9 mouse cellular contexts compared by ENCODE assay signal in the genomic region with DNA sequence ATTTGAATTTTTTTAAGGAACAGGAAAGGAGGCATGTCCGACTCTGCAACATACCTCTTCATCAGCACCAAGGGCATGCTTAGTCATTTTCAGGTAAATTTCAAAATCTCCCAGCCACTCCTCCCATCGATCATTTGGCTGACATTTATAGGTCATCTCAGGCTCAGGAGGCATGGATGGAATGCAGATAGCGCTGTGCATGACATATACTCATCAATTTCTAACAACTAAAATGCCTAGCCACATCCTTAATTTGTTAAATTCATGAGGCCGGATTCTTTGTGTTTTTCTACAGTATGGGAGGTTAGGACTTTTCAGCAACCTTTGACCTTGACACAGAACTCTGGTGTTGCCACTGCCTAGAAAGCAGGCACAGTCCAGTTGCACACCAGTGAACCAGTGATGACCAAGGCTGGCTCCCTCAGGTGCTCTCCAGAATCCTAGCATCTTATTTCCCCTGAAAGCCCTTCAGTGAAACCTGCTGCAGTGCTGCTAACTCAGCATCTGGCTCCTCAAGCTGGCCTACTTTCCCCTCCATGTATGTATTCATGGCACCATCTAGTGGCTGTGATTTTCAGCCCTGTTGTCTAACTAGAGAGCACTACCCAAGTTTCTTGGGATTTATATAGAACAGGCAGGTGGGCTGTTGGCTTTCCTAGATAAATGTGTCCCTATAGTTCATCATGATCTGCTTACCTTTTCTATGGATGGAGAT. TPM values are rescaled to one million over a fixed set of nuclear protein-coding genes. Genes with fewer than 3 reads are reported as not detected.
DNase-seq lines count a peak whose midpoint lies in the region; ATAC-seq and TF ChIP-seq lines count a peak whose summit lies in the region.
"Had no signal": no experiment of that assay in that cellular context is flagged by ENCODE, and none has a peak within 500 bp of the region (broad histone marks: within the 10 kb centered on the region; RNA-seq: fewer than 3 reads in every experiment).

No protein-coding gene starts in this region.

- no peak overlapping the region for H3K9ac ChIP-seq in liver, embryonic 14.5 days (replicated peaks)
- no peak overlapping the region for H3K9ac ChIP-seq in liver, embryonic 12.5 days
- no peak overlapping the region for H3K9ac ChIP-seq in forebrain, embryonic 13.5 days
- no peak overlapping the region for H3K9ac ChIP-seq in kidney, embryonic 14.5 days (ENCODE audit: low read depth, low read length)
- H3K9ac ChIP-seq in limb, embryonic 14.5 days (ENCODE audit: low read depth, low read length, severe bottlenecking), result no peak overlapping the region

- no peak for TF ChIP-seq POLR2A in brain, embryonic 14.5 days (IDR thresholded peaks at IDR 0.05; ENCODE audit: borderline replicate concordance, extremely low read depth, insufficient read depth, insufficient read length, poor library complexity, severe bottlenecking)
- no peak for TF ChIP-seq POLR2A in limb, embryonic 14.5 days (IDR thresholded peaks at IDR 0.05; ENCODE audit: borderline replicate concordance, extremely low read depth, insufficient read depth, insufficient read length)

- no peak for TF ChIP-seq EP300 in liver, embryonic 14.5 days (IDR thresholded peaks at IDR 0.05; ENCODE audit: low read depth)

- ATAC-seq in liver, embryonic 14.5 days (ENCODE audit: insufficient read depth), result no peak
- ATAC-seq in liver, embryonic 12.5 days, result no peak
- ATAC-seq in forebrain, embryonic 13.5 days, result peak; percentile 95
- 0 out of 2 replicates have a peak, but pooled peaks have one; percentile 39 for ATAC-seq in kidney, embryonic 14.5 days (ENCODE audit: low FRiP score, low TSS enrichment)
- no peak for ATAC-seq in limb, embryonic 14.5 days (ENCODE audit: low FRiP score, low read depth)

- DNase-seq in liver, embryonic 14.5 days (ENCODE audit: low read depth in 3 of 3, low spot score in 3 of 3), result no peak
- DNase-seq in brain, embryonic 14.5 days (ENCODE audit: low read depth), result peak; percentile 92
- peak; percentile 67 for DNase-seq in limb, embryonic 14.5 days (ENCODE audit: low spot score)
- peak; percentile 41 to 72 for DNase-seq in right cerebral cortex, postnatal 36 days (ENCODE audit: low spot score in 2 of 2)
- DNase-seq in thymus, adult 18-20 months, result no peak

- H3K4me2 ChIP-seq in liver, embryonic 14.5 days (ENCODE audit: low read depth), result no peak overlapping the region
- H3K4me2 ChIP-seq in liver, embryonic 12.5 days, result no peak overlapping the region
- no peak overlapping the region for H3K4me2 ChIP-seq in forebrain, embryonic 13.5 days
- no peak overlapping the region for H3K4me2 ChIP-seq in kidney, embryonic 14.5 days (replicated peaks; ENCODE audit: low read depth, low read length)
- no peak overlapping the region for H3K4me2 ChIP-seq in limb, embryonic 14.5 days (replicated peaks; ENCODE audit: low read depth, low read length, severe bottlenecking)

- H3K27ac ChIP-seq in liver, embryonic 14.5 days, result no peak overlapping the region
- no peak overlapping the region for H3K27ac ChIP-seq in liver, embryonic 12.5 days
- H3K27ac ChIP-seq in forebrain, embryonic 13.5 days, result no peak overlapping the region
- no peak overlapping the region for H3K27ac ChIP-seq in kidney, embryonic 14.5 days (ENCODE audit: low read depth, low read length)
- no peak overlapping the region for H3K27ac ChIP-seq in limb, embryonic 14.5 days (replicated peaks; ENCODE audit: low read depth, low read length)

- no peaks in the 10 kb centered on the region for H3K9me3 ChIP-seq in liver, embryonic 14.5 days (ENCODE audit: control insufficient read depth, low read length)
- H3K9me3 ChIP-seq in liver, embryonic 12.5 days (replicated peaks), result no peaks in the 10 kb centered on the region
- no peaks in the 10 kb centered on the region for H3K9me3 ChIP-seq in forebrain, embryonic 13.5 days (replicated peaks)
- H3K9me3 ChIP-seq in kidney, embryonic 14.5 days (ENCODE audit: control insufficient read depth, low read length), result no peaks in the 10 kb centered on the region
- H3K9me3 ChIP-seq in limb, embryonic 14.5 days (ENCODE audit: control insufficient read depth, low read length), result no peaks in the 10 kb centered on the region

- no peaks in the 10 kb centered on the region for H3K27me3 ChIP-seq in liver, embryonic 14.5 days (ENCODE audit: control insufficient read depth, insufficient read depth, low read length)
- H3K27me3 ChIP-seq in liver, embryonic 12.5 days (replicated peaks), result no peaks in the 10 kb centered on the region
- H3K27me3 ChIP-seq in forebrain, embryonic 13.5 days, result no peaks in the 10 kb centered on the region
- H3K27me3 ChIP-seq in kidney, embryonic 14.5 days (ENCODE audit: control insufficient read depth, insufficient read depth, low read length), result no peaks in the 10 kb centered on the region
- H3K27me3 ChIP-seq in limb, embryonic 14.5 days (ENCODE audit: control insufficient read depth, insufficient read depth, low read length), result no peaks in the 10 kb centered on the region

- WGBS in liver, embryonic 14.5 days (ENCODE audit: insufficient replicate concordance), result 54% methylated on average over 4 of the region's 4 CpGs
- 52% methylated on average over 4 of the region's 4 CpGs for WGBS in liver, embryonic 12.5 days (ENCODE audit: insufficient replicate concordance)
- WGBS in forebrain, embryonic 13.5 days, result 81% methylated on average over 4 of the region's 4 CpGs
- WGBS in kidney, embryonic 14.5 days, result 79% methylated on average over 4 of the region's 4 CpGs
- WGBS in limb, embryonic 14.5 days, result 68% methylated on average over 4 of the region's 4 CpGs

- H3K36me3 ChIP-seq in liver, embryonic 14.5 days (replicated peaks; ENCODE audit: control insufficient read depth, insufficient read depth, low read depth), result no peaks in the 10 kb centered on the region
- no peaks in the 10 kb centered on the region for H3K36me3 ChIP-seq in liver, embryonic 12.5 days
- no peaks in the 10 kb centered on the region for H3K36me3 ChIP-seq in forebrain, embryonic 13.5 days (ENCODE audit: poor library complexity, severe bottlenecking)
- no peaks in the 10 kb centered on the region for H3K36me3 ChIP-seq in kidney, embryonic 14.5 days (ENCODE audit: control insufficient read depth, insufficient read depth, low read length)
- H3K36me3 ChIP-seq in limb, embryonic 14.5 days (ENCODE audit: control insufficient read depth, insufficient read depth, low read length), result no peaks in the 10 kb centered on the region

- H3K4me3 ChIP-seq in liver, embryonic 14.5 days (ENCODE audit: insufficient read depth in 1 of 2, low read depth in 2 of 2, low read length in 2 of 2), result no peak overlapping the region
- no peak overlapping the region for H3K4me3 ChIP-seq in liver, embryonic 12.5 days
- H3K4me3 ChIP-seq in forebrain, embryonic 13.5 days, result no peak overlapping the region
- H3K4me3 ChIP-seq in kidney, embryonic 14.5 days (ENCODE audit: low read length), result no peak overlapping the region
- H3K4me3 ChIP-seq in limb, embryonic 14.5 days (replicated peaks; ENCODE audit: low read length), result no peak overlapping the region

- no peaks in the 10 kb centered on the region for H3K4me1 ChIP-seq in liver, embryonic 14.5 days (replicated peaks; ENCODE audit: control insufficient read depth in 2 of 2, insufficient read depth in 2 of 2, low read length in 1 of 2)
- no peaks in the 10 kb centered on the region for H3K4me1 ChIP-seq in liver, embryonic 12.5 days
- no peaks in the 10 kb centered on the region for H3K4me1 ChIP-seq in forebrain, embryonic 13.5 days
- no peaks in the 10 kb centered on the region for H3K4me1 ChIP-seq in kidney, embryonic 14.5 days (ENCODE audit: control insufficient read depth, insufficient read depth, low read length)
- no peaks in the 10 kb centered on the region for H3K4me1 ChIP-seq in limb, embryonic 14.5 days (ENCODE audit: control insufficient read depth, insufficient read depth, low read length)

- 0 out of 2 replicates have a peak, but pooled peaks have one; percentile 4 for TF ChIP-seq CTCF in liver, embryonic 14.5 days (IDR thresholded peaks at IDR 0.05; ENCODE audit: low read depth)
- TF ChIP-seq CTCF in brain, embryonic 14.5 days (IDR thresholded peaks at IDR 0.05; ENCODE audit: borderline replicate concordance, extremely low read depth, insufficient read depth, insufficient read length), result peak; percentile 74; the same call in 1 of the 2 replicates

RNA-seq across cellular contexts. Expression of gene Gabra5, which starts 35.9 kb away (rescaled TPM):
- polyA plus RNA-seq in liver, embryonic 14.5 days (2012; rRNA removed), result 0.03 TPM in 1 of 2 replicates, not detected in the other
- not detected in 2 replicates for polyA plus RNA-seq in liver, embryonic 14.5 days (2014; fragmentation: Nextera tagmentation; extraction: Ambion mirVana)
- 0.19 and 0.23 TPM in 2 replicates for polyA plus RNA-seq in liver, embryonic 12.5 days (2016; fragmentation: Nextera tagmentation; extraction: Ambion mirVana)
- polyA plus RNA-seq in brain, embryonic 14.5 days (2012; rRNA removed), result 20.7 and 22.7 TPM in 2 replicates
- 5.7 and 8.4 TPM in 2 replicates for polyA plus RNA-seq in forebrain, embryonic 13.5 days (2015; fragmentation: Nextera tagmentation; extraction: Ambion mirVana)
- 0.26 and 0.43 TPM in 2 replicates for polyA plus RNA-seq in kidney, embryonic 14.5 days (2014; fragmentation: Nextera tagmentation; extraction: Ambion mirVana)
- 0.29 and 0.42 TPM in 2 replicates for polyA plus RNA-seq in limb, embryonic 14.5 days (2012; rRNA removed)
- polyA plus RNA-seq in limb, embryonic 14.5 days (2014; fragmentation: Nextera tagmentation; extraction: Ambion mirVana), result 0.22 and 0.44 TPM in 2 replicates
- polyA plus RNA-seq: spleen, adult 2 months had no signal

RNA-seq across cellular contexts. Expression of gene Gabrb3, which starts 54.5 kb away (rescaled TPM):
- polyA plus RNA-seq in liver, embryonic 14.5 days (2012; rRNA removed), result 0.02 and 0.05 TPM in 2 replicates
- polyA plus RNA-seq in liver, embryonic 14.5 days (2014; fragmentation: Nextera tagmentation; extraction: Ambion mirVana), result 0.08 TPM in 1 of 2 replicates, not detected in the other
- 0.08 and 0.35 TPM in 2 replicates for polyA plus RNA-seq in liver, embryonic 12.5 days (2016; fragmentation: Nextera tagmentation; extraction: Ambion mirVana)
- 29.5 and 54.0 TPM in 2 replicates for polyA plus RNA-seq in brain, embryonic 14.5 days (2012; rRNA removed)
- 16.1 and 18.7 TPM in 2 replicates for polyA plus RNA-seq in forebrain, embryonic 13.5 days (2015; fragmentation: Nextera tagmentation; extraction: Ambion mirVana)
- polyA plus RNA-seq in kidney, embryonic 14.5 days (2014; fragmentation: Nextera tagmentation; extraction: Ambion mirVana), result 0.56 and 1.2 TPM in 2 replicates
- 1.1 and 1.5 TPM in 2 replicates for polyA plus RNA-seq in limb, embryonic 14.5 days (2012; rRNA removed)
- 0.77 and 1.2 TPM in 2 replicates for polyA plus RNA-seq in limb, embryonic 14.5 days (2014; fragmentation: Nextera tagmentation; extraction: Ambion mirVana)
- polyA plus RNA-seq: spleen, adult 2 months had no signal

Comparison
In these comparisons a context has a peak if more than half of its experiments do, and no peak if none do; other contexts are left out.
1. ATAC-seq: peak in forebrain, embryonic 13.5 days (single experiment) and kidney, embryonic 14.5 days (single experiment); none in liver, embryonic 14.5 days (single experiment), liver, embryonic 12.5 days (single experiment) and limb, embryonic 14.5 days (single experiment).
2. DNase-seq: peak in brain, embryonic 14.5 days (single experiment), limb, embryonic 14.5 days (single experiment) and right cerebral cortex, postnatal 36 days (2 of 2); none in liver, embryonic 14.5 days (0 of 3) and thymus, adult 18-20 months (0 of 2).